Mouse (Mus musculus) right cerebral cortex, postnatal 25 days (tissue): ENCODE measurements at regions not wholly inside any gene's neighbourhood (a gene's known extent, or its start where the extent isn't known, plus 50 kb on each side); places are given as distances from the start of the nearest gene placed in this dataset.
A peak's percentile ranks its signal among the peaks of the same experiment; 100 is the strongest.
"Not testable (repeated sequence)": the region's sequence is repeated elsewhere in the genome, so short reads cannot be mapped to it uniquely, and the experiment has no call there.

Source experiments
- DNase-seq: peaks from one replicate; pipeline ENCODE4 v3.0.0; 2022

DNA sequence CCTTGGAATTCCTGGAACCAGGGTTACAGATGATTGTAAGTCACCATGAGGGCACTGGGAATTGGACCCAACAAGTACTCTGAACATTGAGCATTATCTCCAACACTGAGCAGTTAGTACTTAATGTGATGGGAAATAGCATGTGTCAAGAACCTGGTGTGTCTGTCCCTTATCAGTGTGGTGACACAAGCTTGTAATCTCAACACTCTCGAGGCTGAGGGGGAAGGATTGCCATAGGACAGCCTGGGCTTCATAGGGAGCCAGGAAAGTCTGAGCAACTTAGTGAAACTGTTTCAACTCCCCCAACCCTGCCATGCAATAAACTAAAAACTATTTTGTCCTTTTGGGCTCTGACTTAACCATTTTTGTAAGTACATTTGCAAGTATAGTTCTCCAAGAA lies 100.0 kb downstream of the Wdr20rt start:
- DNase-seq, result no peak

DNA sequence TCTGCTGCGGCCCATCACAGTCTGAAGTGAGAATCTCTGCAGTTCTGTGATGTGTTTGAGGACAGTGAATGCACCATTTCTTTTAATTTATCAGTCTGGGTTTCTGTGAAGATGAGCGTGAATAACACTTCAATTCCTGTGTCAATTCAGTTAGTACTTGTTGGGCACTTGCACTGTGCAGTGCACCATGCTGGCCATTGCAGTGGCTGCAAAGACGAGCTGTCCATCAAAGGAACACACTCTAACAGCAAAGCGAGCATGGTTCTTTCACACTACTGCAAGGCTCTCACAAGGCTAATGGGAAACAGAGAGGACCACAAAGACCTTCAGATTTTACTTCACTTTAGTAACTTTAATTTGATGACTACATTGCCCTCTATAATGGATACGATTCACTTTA lies 103.2 kb downstream of the Wdr20rt start:
- DNase-seq, result no peak

DNA sequence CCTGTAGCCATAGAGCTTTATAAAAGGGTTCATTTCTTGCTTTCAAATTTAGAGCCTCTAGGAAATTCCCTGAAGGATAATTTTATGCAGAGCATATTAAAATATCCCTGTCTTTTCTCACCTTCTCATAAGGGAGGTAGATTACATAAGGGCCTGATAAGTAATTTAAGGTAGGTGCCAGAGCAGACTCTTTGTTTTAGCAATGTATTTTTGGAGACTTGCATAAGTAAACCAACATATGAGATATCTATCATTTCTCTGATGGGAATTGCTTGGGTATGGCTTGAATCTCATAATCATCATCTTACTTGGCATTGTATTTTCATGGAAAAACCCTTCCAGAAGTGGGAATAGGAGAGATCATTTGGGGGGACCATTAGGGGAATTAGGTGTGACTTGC lies 104.4 kb downstream of the Wdr20rt start:
- DNase-seq, result no peak

DNA sequence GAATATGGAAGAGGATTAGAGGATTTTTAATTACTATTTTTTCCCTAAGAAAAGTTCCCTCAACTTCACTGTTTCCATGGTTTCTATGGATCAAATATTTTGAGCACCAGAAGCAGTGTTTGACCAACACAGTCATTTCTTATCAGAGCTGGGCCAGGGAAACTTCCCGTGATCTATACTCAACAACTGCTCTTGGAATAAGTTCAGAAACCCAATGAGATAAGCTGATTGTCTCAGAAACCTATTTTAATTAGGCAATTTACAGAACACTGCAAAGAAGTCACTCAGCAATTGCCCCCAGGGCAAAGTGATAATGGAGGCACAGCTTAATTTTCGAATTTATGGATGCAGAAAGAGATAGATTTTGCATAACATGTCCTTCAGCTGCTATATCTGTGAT lies 114.7 kb downstream of the Wdr20rt start:
- no peak for DNase-seq

DNA sequence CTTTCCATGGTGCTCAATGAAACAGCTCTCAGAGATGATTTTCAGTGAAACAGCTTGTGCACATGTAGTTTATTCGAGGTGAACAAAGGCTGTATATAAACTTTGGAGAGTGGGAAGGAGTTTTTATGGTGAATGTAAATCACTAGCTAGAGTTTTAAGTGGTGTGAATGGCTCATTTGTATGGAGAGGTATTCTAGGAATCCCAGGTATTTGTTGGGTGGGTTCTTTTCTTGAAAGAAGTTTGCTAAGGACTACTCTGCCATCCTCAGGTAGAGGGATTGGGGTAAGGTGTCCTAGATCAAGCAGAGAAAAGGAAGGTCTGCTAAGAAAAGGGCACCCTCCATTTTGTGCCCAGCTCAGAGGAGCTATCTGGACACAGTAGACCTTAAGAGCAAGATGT lies 121.9 kb downstream of the Wdr20rt start:
- DNase-seq, result no peak

DNA sequence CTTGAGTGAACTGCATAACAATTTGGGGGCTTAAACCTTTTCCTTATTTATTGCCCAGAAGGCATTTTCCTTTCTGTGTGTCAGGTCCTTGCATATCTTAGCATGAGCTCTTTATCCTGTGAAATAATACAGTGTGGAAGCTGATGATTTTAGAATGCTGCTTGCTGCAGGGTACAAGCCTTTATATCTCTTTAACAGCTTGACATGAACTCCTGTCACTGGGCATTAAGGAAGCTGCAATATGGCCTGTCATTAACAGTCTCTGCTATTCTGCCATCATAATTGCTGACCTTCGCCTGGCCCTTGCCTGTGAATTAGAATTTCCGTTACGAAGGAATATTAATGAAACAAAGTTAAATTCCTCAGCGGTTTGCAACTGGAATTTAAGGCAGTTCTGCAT lies 124.2 kb downstream of the Wdr20rt start:
- DNase-seq, result no peak

DNA sequence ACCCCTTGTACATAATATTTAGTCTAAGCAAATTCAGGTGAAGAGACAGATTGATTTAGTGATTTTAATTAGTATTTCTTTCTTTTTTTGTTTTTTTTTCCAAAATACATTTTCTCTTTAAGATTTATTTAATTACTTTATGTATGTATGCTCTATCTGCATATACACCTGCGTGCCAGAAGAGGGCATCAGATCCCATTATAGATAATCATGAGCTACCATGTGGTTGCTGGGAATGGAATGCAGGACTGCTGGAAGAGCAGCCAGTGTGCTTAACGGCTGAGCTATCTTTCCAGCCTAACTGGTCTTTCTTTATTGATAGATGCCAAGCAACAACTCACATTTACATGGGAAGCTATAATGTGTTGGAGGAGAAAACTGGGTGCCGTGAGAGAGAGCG lies 138.9 kb downstream of the Wdr20rt start:
- no peak for DNase-seq

DNA sequence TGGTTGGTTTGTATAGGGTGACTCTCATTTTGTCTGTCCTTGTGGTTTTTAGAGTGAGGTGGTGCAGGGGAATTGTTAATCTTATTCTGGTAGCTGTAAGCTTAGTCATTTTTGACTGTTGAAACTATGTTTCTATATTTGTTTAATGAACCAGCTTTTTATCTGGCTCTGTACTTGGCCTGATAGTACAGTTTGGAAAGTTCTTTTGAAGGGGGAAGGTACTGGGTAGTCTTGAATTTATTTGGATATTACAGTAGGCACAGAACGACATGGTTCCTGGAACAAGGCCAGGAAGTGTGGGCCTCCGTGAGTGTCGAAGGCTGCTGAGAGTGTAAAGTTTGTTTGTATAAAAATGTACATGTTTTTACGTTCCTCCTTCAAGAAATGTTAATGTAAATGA lies 142.0 kb downstream of the Wdr20rt start:
- no peak for DNase-seq

DNA sequence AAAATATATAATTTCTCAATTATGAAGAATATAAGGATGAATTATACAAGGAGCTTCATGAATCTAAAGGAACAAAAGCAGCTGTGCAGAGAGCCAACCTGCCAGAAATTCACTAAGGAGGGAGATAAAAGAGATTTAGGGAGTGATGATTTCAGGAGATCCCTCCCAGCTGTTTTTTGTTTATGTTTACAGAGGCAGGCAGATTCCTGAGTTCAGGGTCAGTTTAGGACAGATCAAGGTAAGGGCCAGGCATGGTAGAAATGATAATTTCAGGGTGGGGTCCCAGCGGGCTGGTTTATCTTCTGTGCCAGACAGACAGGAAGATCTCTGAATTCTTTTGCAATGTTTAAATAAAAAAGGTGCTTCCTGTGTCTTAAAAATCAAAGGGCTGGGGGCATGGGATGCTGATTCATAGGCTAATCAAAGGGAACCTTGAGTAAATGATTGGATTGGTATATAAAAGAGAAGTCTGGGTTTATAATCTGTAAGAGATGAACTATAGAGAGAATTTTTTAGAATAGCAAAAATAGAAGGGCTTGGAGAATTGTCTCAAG lies 142.6 kb downstream of the Wdr20rt start:
- DNase-seq, result no peak

DNA sequence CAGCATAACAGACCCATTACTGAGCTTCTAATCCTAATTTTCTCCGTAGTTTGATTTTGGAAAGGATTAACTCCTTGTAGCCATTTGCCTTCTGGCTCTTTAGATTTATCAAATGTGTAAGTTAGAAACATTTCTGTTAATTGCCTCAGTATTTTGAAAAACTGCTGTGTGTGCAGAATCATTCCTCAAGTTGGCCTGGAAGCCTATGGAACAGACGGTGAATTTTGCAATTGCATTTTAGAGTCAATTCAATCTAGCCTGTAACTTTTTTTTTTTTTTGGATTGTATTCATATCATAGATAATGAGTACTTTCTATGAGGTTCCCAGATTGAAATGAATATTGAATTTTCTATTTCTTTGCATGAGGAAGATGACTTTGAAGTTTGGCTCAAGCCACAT lies 146.3 kb downstream of the Wdr20rt start:
- no peak for DNase-seq

DNA sequence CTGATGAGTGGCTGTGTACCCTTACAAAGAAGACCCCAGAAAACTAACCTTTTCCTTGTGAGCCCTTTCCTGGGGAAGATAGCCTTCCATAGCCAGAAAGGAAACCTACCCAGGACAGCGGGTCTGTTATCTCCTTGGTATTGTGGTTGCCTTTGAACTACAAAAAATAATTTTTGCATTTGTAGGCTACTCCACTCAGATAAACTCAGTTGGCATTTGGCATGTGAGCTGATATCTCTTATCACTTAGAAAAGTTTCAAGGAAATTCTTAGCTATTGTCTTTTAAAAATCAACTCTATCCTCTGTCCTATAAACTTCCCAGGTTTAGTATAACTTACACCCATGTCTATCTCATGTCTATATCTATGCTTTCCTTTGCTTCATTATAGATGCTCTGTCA lies 154.0 kb downstream of the Wdr20rt start:
- DNase-seq, result no peak

DNA sequence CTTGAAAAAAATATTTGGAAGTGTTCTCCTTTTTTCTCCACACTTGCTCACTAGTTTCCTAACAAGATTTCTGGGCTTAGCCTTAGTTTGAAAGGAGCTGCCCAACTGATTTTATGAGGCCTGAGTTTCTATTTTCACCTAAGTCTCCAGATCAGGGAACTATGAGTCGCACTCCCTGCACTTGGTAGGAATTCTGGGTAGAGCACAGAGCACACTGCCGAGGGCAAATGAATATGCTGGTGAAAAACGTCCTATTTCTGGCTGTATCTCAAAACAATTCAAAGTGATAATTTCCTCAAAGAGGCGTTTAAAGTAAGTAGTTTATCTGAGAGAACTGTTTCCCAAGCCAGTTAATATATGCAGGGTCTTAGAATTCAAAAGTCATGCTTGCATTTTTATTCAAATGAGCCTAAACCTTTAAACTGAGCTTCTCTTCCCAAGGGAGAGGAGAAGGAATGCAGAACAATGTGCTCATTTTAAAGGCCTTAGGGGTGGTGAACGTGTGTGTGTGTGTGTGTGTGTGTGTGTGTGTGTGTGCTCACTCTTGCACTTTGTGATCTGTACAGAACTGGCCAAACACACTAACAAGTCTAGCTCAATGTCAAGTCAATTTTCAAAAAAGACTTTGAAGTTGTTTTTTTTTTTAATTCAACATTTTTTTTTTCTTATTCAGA lies 156.9 kb downstream of the Wdr20rt start:
- DNase-seq, result no peak

DNA sequence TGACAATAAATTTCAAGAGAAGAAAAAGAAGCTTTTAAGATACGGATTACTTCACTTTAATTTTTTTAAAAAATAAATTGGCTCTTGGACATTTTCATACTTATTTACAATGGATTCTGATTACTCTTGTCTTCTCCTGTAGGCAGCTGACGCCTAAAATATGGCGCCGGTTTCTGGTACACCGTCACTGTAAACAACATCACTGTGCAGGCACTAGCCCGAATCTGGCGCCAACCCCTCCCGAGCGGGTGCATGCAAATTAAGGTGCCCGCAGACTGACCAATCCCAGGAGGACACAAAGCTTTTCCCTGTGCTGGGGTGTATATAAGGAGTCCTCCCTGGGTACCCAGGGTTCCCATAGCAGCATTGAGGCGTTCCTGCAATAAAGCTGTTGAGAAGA lies 157.5 kb downstream of the Wdr20rt start:
- not testable (repeated sequence) for DNase-seq

DNA sequence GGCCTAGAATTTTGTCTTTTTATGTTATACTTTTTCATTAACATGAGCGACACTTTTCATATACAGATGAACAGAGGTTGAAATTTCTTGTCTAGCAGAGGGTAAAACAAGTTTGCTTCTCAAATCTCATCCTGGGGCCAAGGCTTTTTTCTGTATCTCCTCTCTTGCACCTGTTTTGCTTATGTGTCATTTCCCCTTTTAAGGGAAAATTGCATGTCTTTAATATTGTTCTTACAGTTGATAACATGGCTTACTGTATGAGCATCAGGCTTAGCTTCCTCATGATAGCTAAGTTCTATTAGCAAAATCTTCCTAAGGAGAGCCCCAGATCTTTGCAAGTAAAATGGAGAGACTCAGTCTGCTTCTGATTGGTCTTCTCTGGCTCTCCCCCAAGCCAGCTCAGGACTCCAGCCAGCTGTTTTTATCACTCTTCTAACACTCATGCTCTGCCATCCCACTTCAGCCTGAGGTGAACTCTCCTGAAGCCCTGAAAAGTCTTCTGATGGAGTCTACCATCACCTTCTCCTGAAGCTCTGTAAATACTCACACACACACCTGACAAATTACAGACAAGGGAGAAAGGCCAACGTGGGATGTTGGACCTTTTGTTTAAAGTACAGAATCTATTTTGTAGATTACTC lies 160.8 kb downstream of the Wdr20rt start:
- DNase-seq, result no peak

DNA sequence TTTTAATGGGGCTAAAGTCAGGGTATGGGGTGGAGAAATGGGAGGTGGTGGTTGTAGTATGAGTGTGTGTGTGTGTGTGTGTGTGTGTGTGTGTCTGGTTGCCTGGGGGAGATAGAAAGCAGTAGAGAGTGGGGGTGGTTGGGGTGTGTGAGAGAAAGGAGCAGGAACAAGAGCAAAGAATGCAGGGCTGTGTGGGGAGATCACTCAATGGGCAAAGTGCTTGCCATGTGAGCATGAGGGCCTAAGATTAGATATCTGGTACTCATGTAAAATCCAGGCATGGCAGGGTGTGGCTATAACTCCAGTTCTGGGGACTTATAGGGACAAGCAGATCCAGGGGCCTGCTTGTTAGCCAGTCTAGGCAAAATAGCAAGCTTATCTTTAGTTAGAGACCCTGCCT lies 161.7 kb downstream of the Wdr20rt start:
- DNase-seq, result no peak

DNA sequence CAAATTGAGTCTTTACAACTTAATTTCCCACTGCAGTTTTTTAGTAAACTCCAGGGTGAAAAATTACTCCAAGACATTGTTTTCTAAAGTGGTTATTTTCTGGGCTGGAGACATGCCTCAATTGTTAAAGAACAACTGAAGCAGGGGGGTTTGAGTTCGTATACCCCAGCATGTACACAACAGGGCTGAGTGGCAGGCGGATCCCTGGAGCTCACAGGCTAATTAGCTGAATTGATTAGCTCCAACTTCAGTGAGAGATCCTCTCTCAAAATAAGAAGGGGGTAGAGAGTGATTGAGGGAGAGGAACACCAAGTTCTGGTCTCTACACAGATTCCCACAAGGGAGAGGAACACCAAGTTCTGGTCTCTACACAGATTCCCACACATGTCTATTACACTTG lies 164.2 kb downstream of the Wdr20rt start:
- DNase-seq, result no peak

DNA sequence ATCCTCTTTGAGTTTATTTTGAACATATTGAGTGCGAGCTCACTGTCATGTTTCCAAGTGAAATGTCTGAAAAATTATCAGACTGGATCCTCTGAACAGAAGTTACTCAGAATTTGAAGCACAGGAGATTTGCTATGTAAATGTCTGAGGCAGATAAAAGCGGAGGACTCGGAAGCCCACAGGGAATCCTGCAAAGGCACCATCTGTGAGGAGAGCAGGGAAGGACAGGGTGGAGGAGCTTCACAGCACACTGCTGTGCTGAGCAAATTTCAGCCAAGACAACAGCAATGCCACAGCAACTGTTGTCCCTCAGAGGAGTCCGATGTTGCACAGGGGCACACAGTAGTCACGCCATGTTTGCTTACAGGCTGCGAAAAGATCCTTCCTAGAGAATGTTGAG lies 165.0 kb downstream of the Wdr20rt start:
- peak; percentile 28 for DNase-seq

DNA sequence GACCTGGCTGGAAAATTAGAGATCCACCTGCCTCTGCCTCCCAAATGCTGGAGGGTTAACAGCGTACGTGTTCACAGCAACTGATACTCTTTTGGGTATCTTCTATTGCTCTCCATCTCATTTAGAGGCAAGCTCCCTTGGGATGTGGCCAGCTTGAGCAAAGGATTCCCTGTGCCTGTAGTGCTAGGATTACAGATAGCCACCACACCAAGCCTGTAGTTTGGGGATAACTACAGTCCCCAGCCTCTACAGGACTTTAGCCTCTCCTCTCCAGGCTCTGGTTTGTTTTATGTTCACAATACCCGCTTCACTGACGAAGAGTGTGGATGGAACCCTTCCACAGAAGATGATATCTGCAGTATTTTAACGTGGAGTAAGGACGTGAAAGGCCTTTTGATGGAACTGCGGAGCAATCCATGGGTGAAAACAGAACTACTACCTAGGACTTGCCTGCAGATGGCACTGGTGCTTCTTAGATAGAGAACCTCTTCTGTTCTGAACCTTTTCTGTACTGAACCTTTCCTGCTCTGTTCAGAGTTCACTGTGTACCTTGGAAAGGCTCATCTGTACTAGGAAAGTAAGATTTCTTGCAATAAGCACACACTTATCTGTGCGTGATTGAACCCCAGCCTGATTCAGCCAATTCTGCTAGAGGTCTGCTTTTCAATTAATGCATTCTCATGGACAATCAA lies 176.6 kb downstream of the Wdr20rt start:
- DNase-seq, result peak; percentile 49

DNA sequence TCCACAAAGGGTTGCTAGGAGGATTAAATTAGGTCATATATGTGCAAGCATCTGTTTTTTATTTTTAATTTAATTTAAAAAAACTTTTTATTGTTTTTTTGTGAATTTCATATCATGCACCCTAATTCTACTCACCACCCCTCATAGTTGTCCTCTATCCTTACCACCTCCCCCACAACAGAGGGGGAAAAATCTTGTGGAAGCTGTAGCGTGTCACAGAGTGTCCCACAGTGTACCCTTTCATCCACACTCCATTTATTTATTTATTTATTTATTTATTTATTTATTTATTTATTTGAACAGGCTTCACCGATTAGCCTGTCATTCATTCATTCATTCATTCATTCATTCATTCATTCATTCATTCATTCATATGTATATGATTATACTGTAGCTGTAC lies 177.8 kb downstream of the Wdr20rt start:
- no peak for DNase-seq

DNA sequence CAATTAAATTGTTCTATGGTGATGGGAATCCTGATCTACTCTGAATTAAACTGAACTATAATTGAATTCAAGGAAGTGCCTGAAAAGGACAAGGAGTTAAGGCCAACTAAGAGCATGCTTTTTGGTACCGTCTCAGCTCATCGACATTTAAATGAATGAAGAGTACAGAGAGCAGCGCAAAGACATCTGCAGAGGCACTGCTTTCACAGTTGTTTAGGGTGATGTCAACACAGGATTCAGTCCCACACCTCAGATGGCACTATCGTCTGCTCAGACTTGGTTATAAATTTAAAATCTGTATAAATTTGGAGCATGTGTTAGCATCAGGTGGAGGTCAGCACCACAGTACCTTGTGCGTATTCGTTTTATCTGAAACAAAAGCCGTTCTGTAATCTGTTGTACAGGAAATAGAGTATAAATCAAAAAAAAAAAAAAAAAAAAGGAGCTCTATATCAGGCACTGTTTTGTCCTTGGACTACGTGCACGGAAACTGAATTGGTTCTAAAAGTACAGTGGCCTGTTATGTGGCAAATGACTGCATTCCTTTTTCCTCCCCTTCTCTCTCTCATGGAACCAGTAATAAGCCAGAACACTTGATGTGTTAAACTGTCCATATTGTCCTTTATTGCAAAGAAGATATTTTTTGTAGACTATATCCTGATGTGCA lies 187.8 kb downstream of the Wdr20rt start:
- no peak for DNase-seq

DNA sequence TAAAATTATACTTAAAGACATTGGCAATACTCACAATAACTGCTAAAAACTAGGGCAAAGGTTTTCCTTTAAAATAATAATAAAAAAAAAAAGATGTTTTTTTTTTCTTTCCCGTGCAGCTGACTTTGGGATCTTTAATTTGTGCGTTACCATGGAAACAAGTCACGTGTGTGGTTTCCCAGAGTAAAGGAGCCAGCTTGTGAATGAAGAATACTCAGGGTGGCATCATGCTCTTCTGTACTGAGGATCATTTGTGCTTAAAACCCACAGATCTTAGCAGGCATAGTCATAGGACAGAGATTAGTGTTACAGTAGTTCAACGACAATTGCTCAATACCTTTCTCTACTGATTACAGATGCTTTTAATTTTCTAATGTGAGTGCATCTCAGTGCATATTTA lies 189.1 kb downstream of the Wdr20rt start:
- no peak for DNase-seq

DNA sequence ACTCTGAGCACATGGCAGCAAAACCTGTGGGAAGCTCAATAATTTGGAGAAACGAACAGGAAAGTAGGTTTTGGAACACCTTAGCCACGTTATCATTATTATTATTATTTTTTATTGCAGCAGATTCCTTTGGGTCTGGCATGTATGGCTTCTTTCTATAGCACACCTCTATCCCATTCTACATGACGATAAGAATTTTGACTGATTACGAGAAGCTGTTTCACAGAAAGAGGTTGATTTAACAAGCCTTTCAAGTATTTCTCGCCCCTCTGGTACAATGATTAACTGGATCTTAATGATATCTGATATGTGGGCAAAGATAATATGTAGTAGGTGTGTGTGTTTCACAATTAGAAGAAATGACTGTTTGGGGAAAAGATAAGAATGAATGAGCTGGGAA lies 191.6 kb downstream of the Wdr20rt start:
- DNase-seq, result no peak

DNA sequence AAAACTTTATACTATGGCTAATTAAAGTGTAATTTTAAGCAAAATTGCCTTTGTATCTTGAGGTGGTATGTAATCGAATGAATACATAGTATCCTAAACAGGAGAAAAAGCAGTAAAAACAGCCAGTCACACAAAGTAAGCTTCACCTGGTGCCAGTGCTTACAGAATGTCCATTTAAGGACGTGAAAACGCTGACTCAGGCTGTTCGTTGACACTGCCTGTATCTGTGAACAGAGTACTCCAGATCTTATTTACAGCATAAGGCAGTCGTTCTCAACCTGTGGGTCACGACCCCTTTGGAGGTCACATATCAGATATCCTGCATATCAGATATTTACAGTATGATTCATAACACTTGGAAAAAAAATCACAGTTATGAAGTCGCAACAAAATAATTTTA lies 194.8 kb downstream of the Wdr20rt start:
- DNase-seq, result no peak

DNA sequence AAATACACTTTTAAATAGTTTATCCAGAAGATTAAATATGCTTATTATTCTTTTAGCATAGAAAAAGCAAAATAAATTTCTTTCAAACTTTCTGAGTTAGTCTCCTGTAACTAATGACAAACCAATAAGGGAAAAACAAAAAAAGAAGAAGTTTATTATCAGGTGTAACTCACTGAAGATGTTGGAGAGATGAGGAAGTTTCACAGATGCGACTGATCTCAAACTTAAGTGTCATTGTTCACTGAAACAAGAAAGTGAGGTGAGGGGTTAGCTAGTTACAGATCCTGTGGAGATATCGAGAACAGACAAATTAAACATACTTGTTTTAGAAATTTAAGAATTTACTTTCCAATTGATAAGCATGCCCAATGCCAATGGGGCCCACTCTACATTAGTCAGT lies 199.2 kb downstream of the Wdr20rt start:
- DNase-seq, result no peak
